In the genomic region with DNA sequence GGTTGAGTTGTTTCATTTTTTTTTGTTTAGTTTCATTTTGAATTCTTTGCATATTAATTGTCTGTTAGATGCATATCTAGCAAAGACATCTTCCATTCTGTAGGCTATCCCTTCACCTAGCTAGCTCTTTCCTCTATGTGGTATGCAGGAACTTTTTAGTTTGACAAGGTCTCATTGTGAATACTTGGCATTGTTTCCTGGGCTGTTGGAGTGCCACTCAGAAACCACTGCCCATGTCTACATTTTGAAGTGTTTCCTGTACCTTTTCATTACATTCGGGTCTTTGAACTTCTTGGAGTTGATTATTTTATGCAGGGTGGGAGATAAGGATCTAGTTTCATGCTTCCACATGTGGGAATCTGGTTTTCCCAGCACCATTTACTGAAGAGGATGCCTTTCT, we compare ENCODE assay signal across 20 mouse cellular contexts.
"Had no signal": no experiment of that assay in that cellular context is flagged by ENCODE, and none has a peak within 500 bp of the region (broad histone marks: within the 10 kb centered on the region; RNA-seq: fewer than 3 reads in every experiment).

No protein-coding gene starts in this region.

- H3K9me3 ChIP-seq: liver, embryonic 13.5 days; midbrain, embryonic 10.5 days; midbrain, embryonic 13.5 days; neural tube, embryonic 13.5 days had no signal

- ATAC-seq: inflammation-experienced regulatory T-cells, adult 6 months; intestine, embryonic 16.5 days; midbrain, embryonic 13.5 days; midbrain, embryonic 16.5 days had no signal

- DNase-seq: kidney, adult 18-20 months; kidney, adult 9 months; kidney, postnatal 14 days; kidney, postnatal 4 days; layer of hippocampus, adult 9-11 months; liver, embryonic 13.5 days; retina, postnatal 1 day; right cerebral cortex, postnatal 4 days; thymus, adult 2 months; thymus, postnatal 14 days; thymus, postnatal 4 days had no signal

- H3K4me3 ChIP-seq: liver, embryonic 13.5 days; midbrain, embryonic 10.5 days; midbrain, embryonic 13.5 days; myocyte; neural tube, embryonic 13.5 days had no signal

- H3K27me3 ChIP-seq: liver, embryonic 13.5 days; megakaryocyte, embryonic 14.5 days had no signal

- H3K4me1 ChIP-seq: liver, embryonic 13.5 days; megakaryocyte, embryonic 14.5 days; midbrain, embryonic 10.5 days; midbrain, embryonic 13.5 days; neural tube, embryonic 13.5 days had no signal

- H3K9ac ChIP-seq: liver, embryonic 13.5 days; midbrain, embryonic 13.5 days; neural tube, embryonic 13.5 days had no signal

- H3K36me3 ChIP-seq: liver, embryonic 13.5 days; midbrain, embryonic 10.5 days; midbrain, embryonic 13.5 days; neural tube, embryonic 13.5 days had no signal

- H3K27ac ChIP-seq: liver, embryonic 13.5 days; midbrain, embryonic 10.5 days; midbrain, embryonic 13.5 days; neural tube, embryonic 13.5 days; stomach, postnatal 0 days had no signal

- H3K4me2 ChIP-seq: liver, embryonic 13.5 days; midbrain, embryonic 13.5 days; neural tube, embryonic 13.5 days had no signal
